Mouse (Mus musculus): Measurements from ENCODE around the gene Rbm47. TPM values are rescaled to one million over a fixed set of nuclear protein-coding genes. Genes with fewer than 3 reads are reported as not detected.

Gene Rbm47
- total and polyA plus RNA-seq, 3 experiments: 1.9 to 3.5 (median 2.2) TPM

- 88% methylated on average over 15 of the region's 15 CpGs for WGBS
- H3K79me2 ChIP-seq (replicated peaks; ENCODE audit: control insufficient read depth, insufficient read depth, low read length): no peaks in the 10 kb centered on the region
- no peaks in the 10 kb centered on the region for H3K27me3 ChIP-seq (ENCODE audit: control insufficient read depth, insufficient read depth, low read length)
- H3K4me3 ChIP-seq: no peak overlapping the region
- no peaks in the 10 kb centered on the region for H3K4me1 ChIP-seq (ENCODE audit: control insufficient read depth, insufficient read depth, low read length)
- H3K27ac ChIP-seq: no peak overlapping the region
- TF ChIP-seq POLR2A (IDR thresholded peaks at IDR 0.05; ENCODE audit: insufficient read depth, low read depth, low read length) (no peak), CTCF (IDR thresholded peaks at IDR 0.05) (no peak), EP300 (IDR thresholded peaks at IDR 0.05; ENCODE audit: insufficient read depth, low read depth, low read length) (no peak)
- H3K36me3 ChIP-seq (ENCODE audit: control insufficient read depth, insufficient read depth, low read length): no peaks in the 10 kb centered on the region
- no peak for DNase-seq
- intact Hi-C loops (cut with DNase I): no loop called here
- H3K9ac ChIP-seq (ENCODE audit: low read depth, low read length): no peak overlapping the region
These were observed 164.5 kb downstream of the Rbm47 start for GRCm38 (mm10) chr5:66008245-66008967.

- Histone ChIP-seq H3K9ac (ENCODE audit: low read depth, low read length) (no peak overlapping the region), H3K27me3 (ENCODE audit: control insufficient read depth, insufficient read depth, low read length) (no peaks in the 10 kb centered on the region), H3K79me2 (replicated peaks; ENCODE audit: control insufficient read depth, insufficient read depth, low read length) (no peaks in the 10 kb centered on the region), H3K36me3 (ENCODE audit: control insufficient read depth, insufficient read depth, low read length) (no peaks in the 10 kb centered on the region), H3K27ac (no peak overlapping the region), H3K4me1 (ENCODE audit: control insufficient read depth, insufficient read depth, low read length) (no peaks in the 10 kb centered on the region), H3K4me3 (no peak overlapping the region)
- TF ChIP-seq POLR2A (IDR thresholded peaks at IDR 0.05; ENCODE audit: insufficient read depth, low read depth, low read length) (no peak), EP300 (IDR thresholded peaks at IDR 0.05; ENCODE audit: insufficient read depth, low read depth, low read length) (no peak), CTCF (IDR thresholded peaks at IDR 0.05) (no peak)
- no peak for DNase-seq
- WGBS: 35% methylated on average over 16 of the region's 16 CpGs
- intact Hi-C loops (cut with DNase I): no loop called here
These were observed 167.8 kb downstream of the Rbm47 start for GRCm38 (mm10) chr5:66005041-66005678.

- Histone ChIP-seq H3K4me1 (ENCODE audit: control insufficient read depth, insufficient read depth, low read length) (no peaks in the 10 kb centered on the region), H3K27ac (no peak within 1 kb of the TSS), H3K79me2 (replicated peaks; ENCODE audit: control insufficient read depth, insufficient read depth, low read length) (no peaks in the 10 kb centered on the region), H3K9ac (ENCODE audit: low read depth, low read length) (no peak within 1 kb of the TSS), H3K36me3 (ENCODE audit: control insufficient read depth, insufficient read depth, low read length) (no peaks in the 10 kb centered on the region), H3K27me3 (ENCODE audit: control insufficient read depth, insufficient read depth, low read length) (no peaks in the 10 kb centered on the region), H3K4me3 (no peak within 1 kb of the TSS)
- intact Hi-C loops (cut with DNase I): no loop called here
- WGBS: 47% methylated on average over 14 of the region's 14 CpGs
- no peak for DNase-seq
- TF ChIP-seq EP300 (IDR thresholded peaks at IDR 0.05; ENCODE audit: insufficient read depth, low read depth, low read length): no peak
- TF ChIP-seq POLR2A (IDR thresholded peaks at IDR 0.05; ENCODE audit: insufficient read depth, low read depth, low read length): no peak
- TF ChIP-seq CTCF (IDR thresholded peaks at IDR 0.05): no peak
These were observed 168.6 kb downstream of the Rbm47 start, which contains the start of gene 9130230L23Rik for GRCm38 (mm10) chr5:66004134-66004925. 9130230L23Rik (minus strand) TSS chr5:66004285.

- 73% methylated on average over 5 of the region's 5 CpGs for WGBS
- no peaks in the 10 kb centered on the region for H3K4me1 ChIP-seq (ENCODE audit: control insufficient read depth, insufficient read depth, low read length)
- no peak for TF ChIP-seq POLR2A (IDR thresholded peaks at IDR 0.05; ENCODE audit: insufficient read depth, low read depth, low read length)
- no peak for TF ChIP-seq CTCF (IDR thresholded peaks at IDR 0.05)
- TF ChIP-seq EP300 (IDR thresholded peaks at IDR 0.05; ENCODE audit: insufficient read depth, low read depth, low read length): no peak
- no peak overlapping the region for H3K4me3 ChIP-seq
- no peak overlapping the region for H3K27ac ChIP-seq
- H3K9ac ChIP-seq (ENCODE audit: low read depth, low read length): no peak overlapping the region
- H3K27me3 ChIP-seq (ENCODE audit: control insufficient read depth, insufficient read depth, low read length): no peaks in the 10 kb centered on the region
- intact Hi-C loops (cut with DNase I): no loop called here
- H3K79me2 ChIP-seq (replicated peaks; ENCODE audit: control insufficient read depth, insufficient read depth, low read length): no peaks in the 10 kb centered on the region
- H3K36me3 ChIP-seq (ENCODE audit: control insufficient read depth, insufficient read depth, low read length): no peaks in the 10 kb centered on the region
- DNase-seq: no peak
These were observed 171.7 kb downstream of the Rbm47 start for GRCm38 (mm10) chr5:66001232-66001631.

GRCm38 (mm10) chr5:66000567-66001125, 172.3 kb downstream of the Rbm47 start:
- intact Hi-C loops (cut with DNase I): no loop called here
- no peaks in the 10 kb centered on the region for H3K27me3 ChIP-seq (ENCODE audit: control insufficient read depth, insufficient read depth, low read length)
- H3K4me3 ChIP-seq: no peak overlapping the region
- no peak overlapping the region for H3K27ac ChIP-seq
- H3K79me2 ChIP-seq (replicated peaks; ENCODE audit: control insufficient read depth, insufficient read depth, low read length): no peaks in the 10 kb centered on the region
- TF ChIP-seq POLR2A (IDR thresholded peaks at IDR 0.05; ENCODE audit: insufficient read depth, low read depth, low read length): no peak
- no peak for TF ChIP-seq CTCF (IDR thresholded peaks at IDR 0.05)
- TF ChIP-seq EP300 (IDR thresholded peaks at IDR 0.05; ENCODE audit: insufficient read depth, low read depth, low read length): no peak
- DNase-seq: no peak
- no peaks in the 10 kb centered on the region for H3K36me3 ChIP-seq (ENCODE audit: control insufficient read depth, insufficient read depth, low read length)
- WGBS: 35% methylated on average over 6 of the region's 6 CpGs
- no peak overlapping the region for H3K9ac ChIP-seq (ENCODE audit: low read depth, low read length)
- no peaks in the 10 kb centered on the region for H3K4me1 ChIP-seq (ENCODE audit: control insufficient read depth, insufficient read depth, low read length)

Data from heart, adult 2 months (tissue).